Mouse (Mus musculus) heart, adult 2 months (tissue): ENCODE results near the gene Gpi1. TPM values are rescaled to one million over a fixed set of nuclear protein-coding genes. Genes with fewer than 3 reads are reported as not detected.

ENCODE experiments used
- DNase-seq, 2 experiments: peaks; one replicate each; pipeline ENCODE4 v3.0.0; 2021
- H3K27ac ChIP-seq: fragments of 200-600 bp; 2 replicates; pipeline ENCODE4 v1.8.1; 2022
- H3K27me3 ChIP-seq: fragments of 200-500 bp; 2 replicates; pipeline ENCODE4 v1.6.1; 2012; ENCODE audit warnings: mild to moderate bottlenecking, low read length, inconsistent platforms, mixed read lengths; ENCODE audit not compliant: control insufficient read depth, insufficient read depth
- H3K36me3 ChIP-seq: fragments of 200-500 bp; 2 replicates; pipeline ENCODE4 v1.6.1; 2012; ENCODE audit warnings: low read length, inconsistent platforms; ENCODE audit not compliant: control insufficient read depth, insufficient read depth
- H3K4me1 ChIP-seq: fragments of 200-500 bp; 2 replicates; pipeline ENCODE4 v1.6.1; 2011; ENCODE audit warnings: low read length; ENCODE audit not compliant: control insufficient read depth, insufficient read depth
- H3K4me3 ChIP-seq: fragments of 200-600 bp; 2 replicates; pipeline ENCODE4 v1.8.1; 2022
- H3K79me2 ChIP-seq: fragments of 200-500 bp; replicated peaks from 2 replicates; pipeline ENCODE4 v1.6.1; 2012; ENCODE audit warnings: mild to moderate bottlenecking, inconsistent platforms, low read length, moderate library complexity, mixed read lengths; ENCODE audit not compliant: control insufficient read depth, insufficient read depth
- H3K9ac ChIP-seq: fragments of 200-500 bp; 2 replicates; pipeline ENCODE4 v1.6.1; 2012; ENCODE audit warnings: low read depth, mild to moderate bottlenecking, control low read depth, inconsistent platforms, low read length, mixed read lengths
- CTCF ChIP-seq: fragments of 200-600 bp; IDR thresholded peaks from 2 replicates; pipeline ENCODE4 v1.8.1; 2022; ENCODE audit warnings: antibody characterized with exemption, mild to moderate bottlenecking, moderate library complexity
- EP300 ChIP-seq: fragments of 200-500 bp; IDR thresholded peaks from 2 replicates; pipeline ENCODE4 v1.6.1; 2011; ENCODE audit warnings: low read depth, low read length, control low read depth; ENCODE audit not compliant: insufficient read depth
- POLR2A ChIP-seq: fragments of 200-500 bp; IDR thresholded peaks from 2 replicates; pipeline ENCODE4 v1.6.1; 2011; ENCODE audit warnings: mild to moderate bottlenecking, low read depth, low read length, control low read depth; ENCODE audit not compliant: insufficient read depth
- WGBS: fragments of 180-500 bp; shearing (Covaris S2); methylation state at CpG from one replicate; pipeline ENCODE4 v1.1.7; 2018; 5-methylcytosine and 5-hydroxymethylcytosine counted together
- intact Hi-C: fragments of 180-260 bp; cut with DNase I; formaldehyde crosslinking; loops from one replicate; pipeline ENCODE4 v1.15.1; 2025
- polyA plus RNA-seq: library from polyadenylated mRNA; depleted of rRNA; stranded (reverse); fragments of >200 nt; gene quantifications from 2 replicates; pipeline ENCODE4 v1.2.3, GENCODE M21; 2012; rRNA removed
- total RNA-seq, 2 experiments: library from RNA; stranded (reverse); gene quantifications; 2 replicates each; pipeline ENCODE4 v1.2.3; 2021

Gpi1 gene
- total and polyA plus RNA-seq, 3 experiments, result 442 to 591 (median 480) TPM

DNA sequence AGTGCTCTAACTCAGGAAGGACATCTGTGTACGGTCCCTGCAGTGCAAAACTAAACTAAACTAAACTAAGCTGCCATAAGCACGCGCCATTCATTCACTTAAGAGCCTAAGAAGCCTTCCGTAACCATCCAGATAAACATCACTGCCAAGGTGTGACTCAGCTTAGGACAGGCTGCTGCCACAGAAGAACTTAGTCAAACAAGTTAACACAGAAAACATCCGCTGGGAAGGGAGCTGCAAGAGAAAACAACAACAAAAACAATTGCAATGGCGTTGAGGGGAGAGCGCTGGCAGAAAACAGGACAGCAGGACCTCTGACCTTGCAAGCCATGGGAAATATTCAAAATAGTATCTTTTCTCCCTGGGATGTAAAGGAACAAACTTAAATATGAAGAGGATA, 65.5 kb downstream of the Gpi1 start:
- Histone ChIP-seq H3K27me3 (no peaks in the 10 kb centered on the region), H3K79me2 (no peaks in the 10 kb centered on the region), H3K36me3 (peaks cover 10% of the 10 kb centered on the region), H3K4me3 (no peak overlapping the region), H3K27ac (no peak overlapping the region), H3K4me1 (peaks cover 1% of the 10 kb centered on the region), H3K9ac (no peak overlapping the region)
- WGBS, result 84% methylated on average over 7 of the region's 7 CpGs
- no peak for DNase-seq
- TF ChIP-seq POLR2A (no peak), EP300 (no peak), CTCF (no peak)
- intact Hi-C loops, result loop anchor here (10.0 kb wide), 1 partner anchor 220 kb away; no protein-coding TSS in a partner anchor

- Histone ChIP-seq H3K4me1 (no peaks in the 10 kb centered on the region), H3K4me3 (no peak overlapping the region), H3K9ac (no peak overlapping the region), H3K79me2 (no peaks in the 10 kb centered on the region), H3K27ac (no peak overlapping the region), H3K27me3 (no peaks in the 10 kb centered on the region), H3K36me3 (peaks cover 10% of the 10 kb centered on the region)
- intact Hi-C loops, result no loop called here
- DNase-seq, result no peak
- no peak for TF ChIP-seq POLR2A
- no peak for TF ChIP-seq EP300
- peak; percentile 44 for TF ChIP-seq CTCF
- WGBS, result 95% methylated on average over 3 of the region's 3 CpGs
Measured at GRCm38 (mm10) chr7:34159167-34159566, 71.0 kb downstream of the Gpi1 start.

DNA sequence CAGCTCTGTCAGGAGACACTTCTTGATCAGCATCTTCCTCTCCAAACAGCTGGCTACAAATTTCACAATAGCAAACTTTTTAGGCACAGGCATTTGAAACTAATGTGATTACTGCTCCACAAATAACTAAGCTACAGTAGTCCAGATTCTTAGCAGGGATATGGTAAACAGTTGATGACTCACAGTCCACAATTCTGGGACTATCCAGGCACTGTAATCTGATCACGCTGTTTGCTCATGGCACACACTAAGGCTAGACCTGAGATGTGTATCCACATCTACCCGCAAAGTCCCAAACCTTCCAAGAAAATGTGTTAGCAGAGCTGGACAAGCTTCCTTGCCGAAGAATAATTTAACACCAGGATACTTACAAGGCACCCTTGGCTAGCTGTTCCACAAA, 72.1 kb downstream of the Gpi1 start:
- Histone ChIP-seq H3K4me1 (no peaks in the 10 kb centered on the region), H3K79me2 (no peaks in the 10 kb centered on the region), H3K27ac (no peak overlapping the region), H3K36me3 (peaks cover 5% of the 10 kb centered on the region), H3K9ac (no peak overlapping the region), H3K4me3 (no peak overlapping the region), H3K27me3 (no peaks in the 10 kb centered on the region)
- TF ChIP-seq POLR2A (no peak), CTCF (no peak), EP300 (no peak)
- WGBS, result 97% methylated on average over 3 of the region's 3 CpGs
- DNase-seq, result no peak
- intact Hi-C loops, result no loop called here

Other genes starting within 250 kb of the Gpi1 start
- not detected for gene Scgb2b27, start 216.4 kb downstream of the Gpi1 start, total RNA-seq
- gene Scgb2b27, start 216.4 kb downstream of the Gpi1 start, polyA plus RNA-seq, result not detected in 2 replicates
- gene Scgb1b27, start 208.9 kb downstream of the Gpi1 start, total RNA-seq, result not detected
- not detected in 2 replicates for gene Scgb1b27, start 208.9 kb downstream of the Gpi1 start, polyA plus RNA-seq
- not detected for gene Scgb1b30, start 134.9 kb downstream of the Gpi1 start, total RNA-seq
- gene Scgb1b30, start 134.9 kb downstream of the Gpi1 start, polyA plus RNA-seq, result not detected in 2 replicates
- gene Wtip, start 97.1 kb downstream of the Gpi1 start, total RNA-seq, result 10 to 100 TPM in 1 of 2 experiments, 1 to 10 TPM in 1; 9.7 to 10.6 TPM
- gene Wtip, start 97.1 kb downstream of the Gpi1 start, polyA plus RNA-seq, result 12.1 and 16.8 TPM in 2 replicates
- gene Uba2, start 60.7 kb downstream of the Gpi1 start, total RNA-seq, result 10 to 100 TPM; 29.9 to 32.9 TPM
- 19.5 and 38.6 TPM in 2 replicates for gene Uba2, start 60.7 kb downstream of the Gpi1 start, polyA plus RNA-seq
- gene Pdcd2l, start 33.7 kb downstream of the Gpi1 start, total RNA-seq, result 10 to 100 TPM; 14.8 to 20.6 TPM
- gene Pdcd2l, start 33.7 kb downstream of the Gpi1 start, polyA plus RNA-seq, result 18.8 and 30.0 TPM in 2 replicates
- gene Gm6096, start 20.7 kb upstream of the Gpi1 start, total RNA-seq, result not detected
- not detected in 2 replicates for gene Gm6096, start 20.7 kb upstream of the Gpi1 start, polyA plus RNA-seq
- gene 4931406P16Rik, start 83.2 kb upstream of the Gpi1 start, total RNA-seq, result 10 to 100 TPM; 40.7 to 44.1 TPM
- 24.9 and 32.5 TPM in 2 replicates for gene 4931406P16Rik, start 83.2 kb upstream of the Gpi1 start, polyA plus RNA-seq
- gene Lsm14a, start 163.0 kb upstream of the Gpi1 start, total RNA-seq, result 10 to 100 TPM; 86.9 to 88.3 TPM
- 42.9 and 68.7 TPM in 2 replicates for gene Lsm14a, start 163.0 kb upstream of the Gpi1 start, polyA plus RNA-seq